Comparison of ENCODE assay signal across 9 mouse cellular contexts in genomic region chr13:21944592-21944925, GRCm38 (mm10). TPM values are rescaled to one million over a fixed set of nuclear protein-coding genes. Genes with fewer than 3 reads are reported as not detected.
DNase-seq lines count a peak whose midpoint lies in the region; ATAC-seq and TF ChIP-seq lines count a peak whose summit lies in the region.
"Had no signal": no experiment of that assay in that cellular context is flagged by ENCODE, and none has a peak within 500 bp of the region (broad histone marks: within the 10 kb centered on the region; RNA-seq: fewer than 3 reads in every experiment).

No protein-coding gene starts in this region.

- no peak for TF ChIP-seq EP300 in MEL (IDR thresholded peaks at IDR 0.05; ENCODE audit: low read depth in 1 of 2, low read length in 2 of 2)

- H3K27ac ChIP-seq in heart, embryonic 13.5 days (replicated peaks), result peak overlapping the region; percentile 73; the same call in 1 of the 2 replicates
- H3K27ac ChIP-seq in MEL (ENCODE audit: control insufficient read depth, low read depth, low read length), result no peak overlapping the region
- no peak overlapping the region for H3K27ac ChIP-seq in hindbrain, embryonic 12.5 days
- peak overlapping the region; percentile 95 for H3K27ac ChIP-seq in midbrain, embryonic 10.5 days (replicated peaks)

- no peak for TF ChIP-seq RAD21 in MEL (IDR thresholded peaks at IDR 0.05; ENCODE audit: low read depth, low read length)

- peaks cover 18% of the 10 kb centered on the region for H3K36me3 ChIP-seq in heart, embryonic 13.5 days
- H3K36me3 ChIP-seq in MEL (ENCODE audit: control insufficient read depth in 1 of 2, insufficient read depth in 2 of 2, low read length in 2 of 2), result peaks cover 0 to 4% of the 10 kb centered on the region in 2 experiments; a peak in 1 of 4 replicates
- peaks cover 8% of the 10 kb centered on the region for H3K36me3 ChIP-seq in hindbrain, embryonic 12.5 days
- peaks cover 29% of the 10 kb centered on the region for H3K36me3 ChIP-seq in midbrain, embryonic 10.5 days

- no peak for DNase-seq in heart, adult 8-10 months (ENCODE audit: low spot score)
- peak; percentile 89 for DNase-seq in MEL (ENCODE audit: low read depth, low spot score)
- DNase-seq in midbrain, embryonic 10.5 days (ENCODE audit: low spot score), result no peak
- DNase-seq in adrenal gland, postnatal 25 days, result no peak
- no peak for DNase-seq in right cerebral cortex, postnatal 36 days (ENCODE audit: low spot score in 2 of 2)
- DNase-seq in cerebellum, adult 8-10 months, result no peak

- no peaks in the 10 kb centered on the region for H3K27me3 ChIP-seq in heart, embryonic 13.5 days (replicated peaks)
- no peaks in the 10 kb centered on the region for H3K27me3 ChIP-seq in MEL (ENCODE audit: control insufficient read depth in 1 of 2, insufficient read depth in 2 of 2, low read length in 2 of 2)
- H3K27me3 ChIP-seq in hindbrain, embryonic 12.5 days, result no peaks in the 10 kb centered on the region
- no peaks in the 10 kb centered on the region for H3K27me3 ChIP-seq in midbrain, embryonic 10.5 days (ENCODE audit: low read depth, poor library complexity, severe bottlenecking)

- peak overlapping the region; percentile 78 for H3K4me3 ChIP-seq in heart, embryonic 13.5 days
- peak overlapping the region; percentile 75 to 88 for H3K4me3 ChIP-seq in MEL (ENCODE audit: control insufficient read depth in 1 of 2, insufficient read depth in 1 of 2, low read depth in 2 of 2, low read length in 2 of 2)
- peak overlapping the region; percentile 78 for H3K4me3 ChIP-seq in hindbrain, embryonic 12.5 days
- H3K4me3 ChIP-seq in midbrain, embryonic 10.5 days, result peak overlapping the region; percentile 95

- H3K9me3 ChIP-seq in heart, embryonic 13.5 days, result no peaks in the 10 kb centered on the region
- H3K9me3 ChIP-seq in MEL (replicated peaks; ENCODE audit: insufficient read depth, low read length), result no peaks in the 10 kb centered on the region
- H3K9me3 ChIP-seq in hindbrain, embryonic 12.5 days (replicated peaks), result no peaks in the 10 kb centered on the region
- no peaks in the 10 kb centered on the region for H3K9me3 ChIP-seq in midbrain, embryonic 10.5 days (replicated peaks)

- peak overlapping the region; percentile 87 for H3K9ac ChIP-seq in heart, embryonic 13.5 days
- peak overlapping the region; percentile 65 for H3K9ac ChIP-seq in MEL (ENCODE audit: control insufficient read depth, low read depth, low read length, poor library complexity, severe bottlenecking)
- peak overlapping the region; percentile 78; the same call in 1 of the 2 replicates for H3K9ac ChIP-seq in hindbrain, embryonic 12.5 days

- no peaks in the 10 kb centered on the region for H3K79me2 ChIP-seq in MEL (ENCODE audit: control insufficient read depth, insufficient read depth, low read length, poor library complexity)

- H3K4me1 ChIP-seq in heart, embryonic 13.5 days, result peaks cover 7% of the 10 kb centered on the region
- no peaks in the 10 kb centered on the region for H3K4me1 ChIP-seq in MEL (ENCODE audit: control insufficient read depth in 1 of 2, insufficient read depth in 2 of 2, low read length in 2 of 2)
- H3K4me1 ChIP-seq in hindbrain, embryonic 12.5 days, result peaks cover 12% of the 10 kb centered on the region
- peaks cover 17% of the 10 kb centered on the region for H3K4me1 ChIP-seq in midbrain, embryonic 10.5 days

- no peak for TF ChIP-seq POLR2A in MEL (IDR thresholded peaks at IDR 0.05; ENCODE audit: control insufficient read depth in 1 of 2, insufficient read depth in 1 of 2, low read depth in 1 of 2, low read length in 2 of 2, poor library complexity in 1 of 2)

- no peak for ATAC-seq in heart, embryonic 13.5 days (ENCODE audit: extremely low read depth, insufficient number of reproducible peaks, low FRiP score, low TSS enrichment)
- ATAC-seq in hindbrain, embryonic 12.5 days (ENCODE audit: low FRiP score), result peak; percentile 73; the same call in 1 of the 2 replicates

- under 1% methylated on average over 7 of the region's 7 CpGs for WGBS in heart, embryonic 13.5 days
- 1% methylated on average over 7 of the region's 7 CpGs for WGBS in hindbrain, embryonic 12.5 days
- WGBS in midbrain, embryonic 10.5 days, result 1% methylated on average over 7 of the region's 7 CpGs

- peak overlapping the region; percentile 84 for H3K4me2 ChIP-seq in heart, embryonic 13.5 days
- H3K4me2 ChIP-seq in hindbrain, embryonic 12.5 days (replicated peaks), result peak overlapping the region; percentile 84

- TF ChIP-seq CTCF in MEL (IDR thresholded peaks at IDR 0.05 in 2 of 3, conservative IDR thresholded peaks at IDR 0.05 in 1 of 3; ENCODE audit: control insufficient read depth in 1 of 3, insufficient read depth in 1 of 3, low read depth in 2 of 3, low read length in 3 of 3, poor library complexity in 1 of 3, severe bottlenecking in 1 of 3), result no peak

TF ChIP-seq in MEL, 35 proteins besides CTCF, POLR2A, EP300 and RAD21:
- TF ChIP-seq CHD2 (IDR thresholded peaks at IDR 0.05; ENCODE audit: low read length) (no peak), JUND (IDR thresholded peaks at IDR 0.05; ENCODE audit: low read depth, low read length) (no peak), TBP (IDR thresholded peaks at IDR 0.05; ENCODE audit: low read depth, low read length) (peak; percentile 86), USF2 (IDR thresholded peaks at IDR 0.05; ENCODE audit: borderline replicate concordance in 1 of 2, insufficient read depth in 1 of 2, low read depth in 1 of 2, low read length in 2 of 2) (no peak), MXI1 (IDR thresholded peaks at IDR 0.05; ENCODE audit: low read depth, low read length) (no peak), TCF12 (IDR thresholded peaks at IDR 0.05; ENCODE audit: low read depth, low read length) (0 out of 2 replicates have a peak, but pooled peaks have one; percentile 4)

RNA-seq across cellular contexts. Expression of gene Zfp184, which starts 0.3 kb away (rescaled TPM):
- 5.2 and 6.3 TPM in 2 replicates for polyA plus RNA-seq in heart, embryonic 13.5 days (2015; fragmentation: Nextera tagmentation; extraction: Ambion mirVana)
- 1 to 10 TPM in 1 of 4 experiments, under 1 TPM in 3; 0.46 to 1.0 (median 0.83) TPM for total RNA-seq in heart, adult 8-10 months (2022)
- total RNA-seq in MEL (2012; rRNA removed), result 0.42 and 0.52 TPM in 2 replicates
- polyA plus RNA-seq in MEL (2012; ENCODE audit: insufficient read depth in 1 of 2, insufficient read length in 2 of 2, low read depth in 1 of 2, low replicate concordance in 2 of 2, missing spikeins in 1 of 2), result 1 to 10 TPM in 1 of 2 experiments, not detected in 1; 1.0 TPM
- polyA plus RNA-seq in hindbrain, embryonic 12.5 days (2016; fragmentation: Nextera tagmentation; extraction: Ambion mirVana), result 19.1 and 20.5 TPM in 2 replicates
- polyA plus RNA-seq in midbrain, embryonic 10.5 days (2016; fragmentation: Nextera tagmentation; extraction: Ambion mirVana), result 23.8 and 24.8 TPM in 2 replicates
- total RNA-seq in adrenal gland, postnatal 25 days (2021), result 2.0 and 2.1 TPM in 2 replicates

RNA-seq across cellular contexts. Expression of gene Pom121l2, which starts 36.4 kb away (rescaled TPM):
- 0.05 and 0.07 TPM in 2 replicates for polyA plus RNA-seq in heart, embryonic 13.5 days (2015; fragmentation: Nextera tagmentation; extraction: Ambion mirVana)
- total RNA-seq in heart, adult 8-10 months (2022), result not detected
- not detected in 2 replicates for total RNA-seq in MEL (2012; rRNA removed)
- polyA plus RNA-seq in MEL (2012; ENCODE audit: insufficient read depth in 1 of 2, insufficient read length in 2 of 2, low read depth in 1 of 2, low replicate concordance in 2 of 2, missing spikeins in 1 of 2), result not detected
- 0.14 TPM in 1 of 2 replicates, not detected in the other for polyA plus RNA-seq in hindbrain, embryonic 12.5 days (2016; fragmentation: Nextera tagmentation; extraction: Ambion mirVana)
- 0.11 TPM in 1 of 2 replicates, not detected in the other for polyA plus RNA-seq in midbrain, embryonic 10.5 days (2016; fragmentation: Nextera tagmentation; extraction: Ambion mirVana)
- total RNA-seq in adrenal gland, postnatal 25 days (2021), result not detected in 2 replicates
- polyA plus RNA-seq: CD4-positive, CD25-positive, alpha-beta regulatory T cell, adult 4 months had no signal

Comparison
In these comparisons a context has a peak if more than half of its experiments do, and no peak if none do; other contexts are left out.
1. H3K27ac ChIP-seq: peak in heart, embryonic 13.5 days (single experiment) and midbrain, embryonic 10.5 days (single experiment); none in MEL (single experiment) and hindbrain, embryonic 12.5 days (single experiment).
2. Peak in every context shown above with its lines, with median percentiles within 50 percentile points of each other: H3K4me3 ChIP-seq and H3K9ac ChIP-seq.